Mouse (Mus musculus) liver, embryonic 15.5 days (tissue): Measurements from ENCODE around the gene Ovca2. TPM values are rescaled to one million over a fixed set of nuclear protein-coding genes. Genes with fewer than 3 reads are reported as not detected.
"Not testable (repeated sequence)": the region's sequence is repeated elsewhere in the genome, so short reads cannot be mapped to it uniquely, and the experiment has no call there.

Experiments
- ATAC-seq: fragments of 200-750 bp; cut with Nextera tagmentation; 2 replicates; pipeline ENCODE4 v1.8.0; 2017; ENCODE audit warnings: moderate number of reproducible peaks, mild to moderate bottlenecking, moderate library complexity; ENCODE audit not compliant: insufficient read depth
- H3K27ac ChIP-seq: fragments of 300-500 bp; sonication (generic); replicated peaks from 2 replicates; pipeline ENCODE4 v1.5.1; 2015; ENCODE audit warnings: mild to moderate bottlenecking, inconsistent platforms
- H3K27me3 ChIP-seq: fragments of 300-500 bp; sonication (generic); 2 replicates; pipeline ENCODE4 v1.6.1; 2015; ENCODE audit warnings: mild to moderate bottlenecking, inconsistent platforms
- H3K36me3 ChIP-seq: fragments of 300-500 bp; sonication (generic); replicated peaks from 2 replicates; pipeline ENCODE4 v1.6.1; 2015; ENCODE audit warnings: moderate library complexity, mild to moderate bottlenecking, inconsistent platforms
- H3K4me1 ChIP-seq: fragments of 300-500 bp; sonication (generic); replicated peaks from 2 replicates; pipeline ENCODE4 v1.6.1; 2015; ENCODE audit warnings: inconsistent platforms
- H3K4me2 ChIP-seq: fragments of 300-500 bp; sonication (generic); 2 replicates; pipeline ENCODE4 v1.6.1; 2015; ENCODE audit warnings: moderate library complexity, mild to moderate bottlenecking, inconsistent platforms
- H3K4me3 ChIP-seq: fragments of 300-500 bp; sonication (generic); replicated peaks from 2 replicates; pipeline ENCODE4 v1.5.1; 2015; ENCODE audit warnings: mild to moderate bottlenecking, inconsistent platforms
- H3K9ac ChIP-seq: fragments of 300-500 bp; sonication (generic); 2 replicates; pipeline ENCODE4 v1.6.1; 2015; ENCODE audit warnings: moderate library complexity, mild to moderate bottlenecking, inconsistent platforms
- H3K9me3 ChIP-seq: fragments of 300-500 bp; sonication (generic); replicated peaks from 2 replicates; pipeline ENCODE4 v1.6.1; 2016; ENCODE audit warnings: inconsistent platforms
- WGBS: fragments of 180-500 bp; shearing (Covaris S2); methylation state at CpG from one replicate; pipeline ENCODE4 v1.1.7; 2015; ENCODE audit warnings: mixed read lengths; ENCODE audit not compliant: insufficient replicate concordance; 5-methylcytosine and 5-hydroxymethylcytosine counted together
- polyA plus RNA-seq: library from polyadenylated mRNA; unstranded; fragments of >200 nt; fragmentation: Nextera tagmentation; extraction: Ambion mirVana; gene quantifications from 2 replicates; pipeline ENCODE4 v1.2.1, GENCODE M21; 2015

Ovca2 gene
- polyA plus RNA-seq, 1 experiment from 2014 or later = 10.2 TPM

GRCm38 (mm10) chr11:75183917-75184570 is 5.4 kb upstream of the Ovca2 start:
- no peaks in the 10 kb centered on the region for H3K27me3 ChIP-seq
- 70% methylated on average over 2 of the region's 2 CpGs for WGBS
- H3K4me3 ChIP-seq = no peak overlapping the region
- H3K36me3 ChIP-seq = peaks cover 32% of the 10 kb centered on the region
- H3K4me2 ChIP-seq = no peak overlapping the region
- no peaks in the 10 kb centered on the region for H3K9me3 ChIP-seq
- no peak overlapping the region for H3K9ac ChIP-seq
- H3K27ac ChIP-seq = no peak overlapping the region
- ATAC-seq = no peak
- H3K4me1 ChIP-seq = peaks cover 5% of the 10 kb centered on the region

- peak overlapping the region; percentile 68 for H3K27ac ChIP-seq
- H3K9ac ChIP-seq = peak overlapping the region; percentile 81
- peaks cover 35% of the 10 kb centered on the region for H3K36me3 ChIP-seq
- no peak for ATAC-seq
- H3K27me3 ChIP-seq = peaks cover 33% of the 10 kb centered on the region
- peaks cover 31% of the 10 kb centered on the region for H3K4me1 ChIP-seq
- peak overlapping the region; percentile 91 for H3K4me3 ChIP-seq
- H3K4me2 ChIP-seq = peak overlapping the region; percentile 80
- 34% methylated on average over 12 of the region's 12 CpGs for WGBS
- no peaks in the 10 kb centered on the region for H3K9me3 ChIP-seq
Observed at GRCm38 (mm10) chr11:75178011-75178410, 624 bp downstream of the Ovca2 start.

GRCm38 (mm10) chr11:75174574-75174973 is 4.1 kb downstream of the Ovca2 start:
- not testable (repeated sequence) for ATAC-seq, H3K9ac ChIP-seq, H3K4me3 ChIP-seq, H3K27ac ChIP-seq, H3K9me3 ChIP-seq, H3K4me2 ChIP-seq
- Histone ChIP-seq H3K27me3 (peaks cover 67% of the 10 kb centered on the region), H3K36me3 (peaks cover 12% of the 10 kb centered on the region; the same call in 1 of the 2 replicates), H3K4me1 (peaks cover 62% of the 10 kb centered on the region)
- 50% methylated on average over 6 of the region's 6 CpGs for WGBS

- no peak for ATAC-seq
- H3K36me3 ChIP-seq = peaks cover 12% of the 10 kb centered on the region; the same call in 1 of the 2 replicates
- no peak overlapping the region for H3K9ac ChIP-seq
- no peaks in the 10 kb centered on the region; the same call in 1 of the 2 replicates for H3K9me3 ChIP-seq
- H3K27ac ChIP-seq = no peak overlapping the region
- peak overlapping the region; percentile 92 for H3K4me2 ChIP-seq
- H3K27me3 ChIP-seq = peaks cover 75% of the 10 kb centered on the region
- H3K4me1 ChIP-seq = peaks cover 66% of the 10 kb centered on the region
- H3K4me3 ChIP-seq = peak overlapping the region; percentile 62
- WGBS = 2% methylated on average over 15 of the region's 15 CpGs
Observed at GRCm38 (mm10) chr11:75173799-75174165, 4.9 kb downstream of the Ovca2 start.

- Histone ChIP-seq H3K27me3 (peaks cover 81% of the 10 kb centered on the region), H3K9me3 (no peaks in the 10 kb centered on the region; the same call in 1 of the 2 replicates), H3K4me3 (peak overlapping the region; percentile 62), H3K9ac (0 out of 2 replicates have a peak overlapping the region, but pooled peaks have one; percentile 18), H3K27ac (no peak overlapping the region), H3K4me2 (peak overlapping the region; percentile 92), H3K4me1 (peaks cover 66% of the 10 kb centered on the region), H3K36me3 (peaks cover 12% of the 10 kb centered on the region; the same call in 1 of the 2 replicates)
- ATAC-seq = peak; percentile 49
- WGBS = under 1% methylated on average over 71 of the region's 71 CpGs
Observed at GRCm38 (mm10) chr11:75173095-75173798, 5.4 kb downstream of the Ovca2 start.

GRCm38 (mm10) chr11:75172151-75173094 is 6.2 kb downstream of the Ovca2 start:
- Histone ChIP-seq H3K27ac (no peak overlapping the region), H3K27me3 (peaks cover 89% of the 10 kb centered on the region), H3K9ac (0 out of 2 replicates have a peak overlapping the region, but pooled peaks have one; percentile 18), H3K36me3 (peaks cover 11% of the 10 kb centered on the region; the same call in 1 of the 2 replicates), H3K4me2 (peak overlapping the region; percentile 92), H3K4me3 (peak overlapping the region; percentile 62), H3K9me3 (no peaks in the 10 kb centered on the region; the same call in 1 of the 2 replicates), H3K4me1 (peaks cover 66% of the 10 kb centered on the region)
- 1% methylated on average over 74 of the region's 75 CpGs for WGBS
- no peak for ATAC-seq

GRCm38 (mm10) chr11:75171186-75171865 is 7.3 kb downstream of the Ovca2 start:
- 7% methylated on average over 17 of the region's 17 CpGs for WGBS
- Histone ChIP-seq H3K27me3 (peaks cover 99% of the 10 kb centered on the region), H3K4me3 (no peak overlapping the region), H3K27ac (no peak overlapping the region), H3K9ac (no peak overlapping the region), H3K4me1 (peaks cover 76% of the 10 kb centered on the region), H3K36me3 (0 out of 2 replicates have a peak, but pooled peaks cover under 1% of the 10 kb centered on the region), H3K9me3 (no peaks in the 10 kb centered on the region; the same call in 1 of the 2 replicates), H3K4me2 (peak overlapping the region; percentile 83; the same call in 1 of the 2 replicates)
- ATAC-seq = no peak

GRCm38 (mm10) chr11:75170136-75170751 is 8.4 kb downstream of the Ovca2 start:
- H3K4me3 ChIP-seq = peak overlapping the region; percentile 44
- H3K9ac ChIP-seq = no peak overlapping the region
- H3K9me3 ChIP-seq = no peaks in the 10 kb centered on the region; the same call in 1 of the 2 replicates
- peak overlapping the region; percentile 83 for H3K4me2 ChIP-seq
- H3K27ac ChIP-seq = no peak overlapping the region
- H3K36me3 ChIP-seq = no peaks in the 10 kb centered on the region
- peaks cover 87% of the 10 kb centered on the region for H3K4me1 ChIP-seq
- peak; percentile 17; the same call in 1 of the 2 replicates for ATAC-seq
- peaks cover 99% of the 10 kb centered on the region for H3K27me3 ChIP-seq
- WGBS = under 1% methylated on average over 38 of the region's 38 CpGs

GRCm38 (mm10) chr11:75169405-75170080 is 9.1 kb downstream of the Ovca2 start, which contains the start of gene Hic1:
Hic1 (minus strand) TSS chr11:75169519.
- ATAC-seq = no peak
- H3K4me1 ChIP-seq = peaks cover 94% of the 10 kb centered on the region
- peak within 1 kb of the TSS; percentile 83 for H3K4me2 ChIP-seq
- peak within 1 kb of the TSS; percentile 54 for H3K4me3 ChIP-seq
- peaks cover 99% of the 10 kb centered on the region for H3K27me3 ChIP-seq
- H3K27ac ChIP-seq = no peak within 1 kb of the TSS
- WGBS = 4% methylated on average over 23 of the region's 23 CpGs
- no peaks in the 10 kb centered on the region; the same call in 1 of the 2 replicates for H3K9me3 ChIP-seq
- H3K36me3 ChIP-seq = no peaks in the 10 kb centered on the region
- H3K9ac ChIP-seq = peak within 1 kb of the TSS; percentile 32; the same call in 1 of the 2 replicates
